Mouse (Mus musculus) lung, postnatal 0 days (tissue): ENCODE measurements around the gene Il11ra1. TPM values are rescaled to one million over a fixed set of nuclear protein-coding genes. Genes with fewer than 3 reads are reported as not detected.
"Not testable (repeated sequence)": the region's sequence is repeated elsewhere in the genome, so short reads cannot be mapped to it uniquely, and the experiment has no call there.

ENCODE experiments used
- ATAC-seq: fragments of 200-750 bp; cut with Nextera tagmentation; 2 replicates; pipeline ENCODE4 v1.8.0; 2017; ENCODE audit warnings: moderate library complexity
- DNase-seq: peaks from one replicate; pipeline ENCODE4 v3.0.0-alpha.2; 2016; ENCODE audit warnings: low spot score
- H3K27ac ChIP-seq: fragments of 300-500 bp; sonication (generic); 2 replicates; pipeline ENCODE4 v1.5.1; 2014; ENCODE audit warnings: antibody characterized with exemption, mild to moderate bottlenecking, low read length, mixed read lengths
- H3K27me3 ChIP-seq: fragments of 300-500 bp; sonication (generic); replicated peaks from 2 replicates; pipeline ENCODE4 v1.6.1; 2014; ENCODE audit warnings: low read length, mixed read lengths; ENCODE audit not compliant: insufficient read depth
- H3K36me3 ChIP-seq: fragments of 300-500 bp; sonication (generic); 2 replicates; pipeline ENCODE4 v1.6.1; 2014; ENCODE audit warnings: low read length, mixed read lengths; ENCODE audit not compliant: insufficient read depth
- H3K4me1 ChIP-seq: fragments of 300-500 bp; sonication (generic); 2 replicates; pipeline ENCODE4 v1.6.1; 2014; ENCODE audit warnings: antibody characterized with exemption, low read depth, low read length, mixed read lengths; ENCODE audit not compliant: insufficient read depth
- H3K4me2 ChIP-seq: fragments of 300-500 bp; sonication (generic); replicated peaks from 2 replicates; pipeline ENCODE4 v1.6.1; 2014; ENCODE audit warnings: low read depth, mild to moderate bottlenecking, low read length, moderate library complexity, mixed read lengths
- H3K4me3 ChIP-seq: fragments of 300-500 bp; sonication (generic); 2 replicates; pipeline ENCODE4 v1.5.1; 2014; ENCODE audit warnings: low read depth, low read length
- H3K9ac ChIP-seq: fragments of 300-500 bp; sonication (generic); replicated peaks from 2 replicates; pipeline ENCODE4 v1.6.1; 2014; ENCODE audit warnings: low read depth, mild to moderate bottlenecking
- H3K9me3 ChIP-seq: fragments of 300-500 bp; sonication (generic); 2 replicates; pipeline ENCODE4 v1.6.1; 2016; ENCODE audit warnings: low read length, mixed read lengths
- CTCF ChIP-seq: IDR thresholded peaks from 2 replicates; pipeline ENCODE4 v1.5.1; 2016; ENCODE audit warnings: antibody characterized with exemption, mild to moderate bottlenecking
- EP300 ChIP-seq: IDR thresholded peaks from 2 replicates; pipeline ENCODE4 v1.6.1; 2016; ENCODE audit warnings: antibody characterized with exemption, mild to moderate bottlenecking, control low read depth
- WGBS: fragments of 180-500 bp; shearing (Covaris S2); extraction: QIAGEN DNeasy Blood & Tissue Kit; methylation state at CpG from one replicate; pipeline ENCODE4 v1.1.7; 2014; 5-methylcytosine and 5-hydroxymethylcytosine counted together
- polyA plus RNA-seq: library from polyadenylated mRNA; unstranded; fragments of >200 nt; fragmentation: Nextera tagmentation; extraction: Ambion mirVana; gene quantifications from 2 replicates; pipeline ENCODE4 v1.2.1, GENCODE M21; 2015

The Il11ra1 gene
- polyA plus RNA-seq, 1 experiment from 2014 or later: 62.1 TPM

GRCm38 (mm10) chr4:41682789-41683188, 17.0 kb upstream of the Il11ra1 start:
- Histone ChIP-seq H3K9me3 (no peaks in the 10 kb centered on the region), H3K27me3 (0 out of 2 replicates have a peak, but pooled peaks cover 4% of the 10 kb centered on the region), H3K4me2 (no peak overlapping the region), H3K4me1 (no peaks in the 10 kb centered on the region), H3K4me3 (no peak overlapping the region), H3K27ac (no peak overlapping the region), H3K9ac (no peak overlapping the region), H3K36me3 (no peaks in the 10 kb centered on the region)
- no peak for TF ChIP-seq EP300
- TF ChIP-seq CTCF: no peak
- no peak for DNase-seq
- 37% methylated on average over 6 of the region's 6 CpGs for WGBS
- ATAC-seq: no peak

- not testable (repeated sequence) for H3K4me2 ChIP-seq, H3K9me3 ChIP-seq, H3K36me3 ChIP-seq, H3K4me3 ChIP-seq, H3K4me1 ChIP-seq, DNase-seq, H3K9ac ChIP-seq, H3K27ac ChIP-seq, H3K27me3 ChIP-seq
- peak; percentile 39 for ATAC-seq
- 0% methylated on average over 1 of the region's 27 CpGs for whole genome bisulfite sequencing
Observed at GRCm38 (mm10) chr4:41683303-41683702, 16.5 kb upstream of the Il11ra1 start.

GRCm38 (mm10) chr4:41684131-41684930, 15.5 kb upstream of the Il11ra1 start:
- not testable (repeated sequence) for H3K36me3 ChIP-seq, DNase-seq, H3K9me3 ChIP-seq, H3K4me1 ChIP-seq, H3K9ac ChIP-seq, ATAC-seq, H3K4me2 ChIP-seq, H3K4me3 ChIP-seq, H3K27ac ChIP-seq, H3K27me3 ChIP-seq
- 9% methylated on average over 16 of the region's 27 CpGs for WGBS

GRCm38 (mm10) chr4:41684931-41685453, 14.8 kb upstream of the Il11ra1 start:
- not testable (repeated sequence) for H3K27ac ChIP-seq, H3K4me2 ChIP-seq
- WGBS: 8% methylated on average over 6 of the region's 14 CpGs

GRCm38 (mm10) chr4:41685882-41686492, 13.8 kb upstream of the Il11ra1 start:
- H3K9ac ChIP-seq, ATAC-seq, H3K4me1 ChIP-seq, H3K4me2 ChIP-seq, H3K4me3 ChIP-seq, H3K9me3 ChIP-seq, H3K36me3 ChIP-seq, DNase-seq, H3K27ac ChIP-seq, H3K27me3 ChIP-seq: not testable (repeated sequence)
- 78% methylated on average over 9 of the region's 10 CpGs for WGBS

More at GRCm38 (mm10) chr4:41684931-41685453, 14.8 kb upstream of the Il11ra1 start:
- not testable (repeated sequence) for H3K36me3 ChIP-seq, H3K4me1 ChIP-seq, H3K27me3 ChIP-seq, H3K9ac ChIP-seq, ATAC-seq, DNase-seq, H3K4me3 ChIP-seq, H3K9me3 ChIP-seq

GRCm38 (mm10) chr4:41688562-41688961, 11.2 kb upstream of the Il11ra1 start:
- H3K36me3 ChIP-seq, H3K27me3 ChIP-seq, H3K4me2 ChIP-seq, H3K4me1 ChIP-seq, H3K4me3 ChIP-seq, DNase-seq, H3K9ac ChIP-seq, H3K9me3 ChIP-seq, H3K27ac ChIP-seq, ATAC-seq: not testable (repeated sequence)
- WGBS: 42% methylated on average over 1 of the region's 1 CpGs

- WGBS: no CpG with 5 or more reads among the region's 4 CpGs
- peak; percentile 77 for ATAC-seq
- not testable (repeated sequence) for H3K9me3 ChIP-seq, H3K27me3 ChIP-seq, H3K9ac ChIP-seq, H3K4me1 ChIP-seq, H3K27ac ChIP-seq, DNase-seq, H3K4me2 ChIP-seq, H3K4me3 ChIP-seq, H3K36me3 ChIP-seq
Observed at GRCm38 (mm10) chr4:41690014-41690413, 9.8 kb upstream of the Il11ra1 start.

GRCm38 (mm10) chr4:41693511-41693910, 6.3 kb upstream of the Il11ra1 start:
- not testable (repeated sequence) for H3K36me3 ChIP-seq, H3K4me3 ChIP-seq, H3K27ac ChIP-seq, H3K4me1 ChIP-seq, ATAC-seq, H3K4me2 ChIP-seq, H3K27me3 ChIP-seq, H3K9me3 ChIP-seq, DNase-seq, H3K9ac ChIP-seq
- 30% methylated on average over 4 of the region's 4 CpGs for WGBS

GRCm38 (mm10) chr4:41695800-41696199, 4.0 kb upstream of the Il11ra1 start:
- H3K27ac ChIP-seq, DNase-seq, H3K9ac ChIP-seq, H3K4me1 ChIP-seq, H3K36me3 ChIP-seq, H3K27me3 ChIP-seq, H3K9me3 ChIP-seq, ATAC-seq, H3K4me3 ChIP-seq, H3K4me2 ChIP-seq: not testable (repeated sequence)
- WGBS: 14% methylated on average over 9 of the region's 38 CpGs
